Mouse (Mus musculus): ENCODE data around the gene Lrba. TPM values are rescaled to one million over a fixed set of nuclear protein-coding genes. Genes with fewer than 3 reads are reported as not detected.

Gene Lrba
- polyA plus RNA-seq, 1 experiment from 2014 or later: 8.8 TPM

- H3K4me2 ChIP-seq (replicated peaks; ENCODE audit: low read depth): no peak overlapping the region
- H3K36me3 ChIP-seq (ENCODE audit: control insufficient read depth, insufficient read depth): no peaks in the 10 kb centered on the region
- no peak overlapping the region for H3K27ac ChIP-seq (ENCODE audit: low read depth, low read length)
- 79% methylated on average over 3 of the region's 3 CpGs for WGBS
- H3K4me1 ChIP-seq (replicated peaks; ENCODE audit: control insufficient read depth, insufficient read depth, low read length): no peaks in the 10 kb centered on the region
- no peaks in the 10 kb centered on the region for H3K27me3 ChIP-seq (replicated peaks; ENCODE audit: control insufficient read depth, insufficient read depth, low read length)
- no peak overlapping the region for H3K9ac ChIP-seq (ENCODE audit: low read depth, low read length)
- no peak overlapping the region for H3K4me3 ChIP-seq (ENCODE audit: low read depth, low read length)
- H3K9me3 ChIP-seq (ENCODE audit: control insufficient read depth): no peaks in the 10 kb centered on the region
- TF ChIP-seq CTCF (IDR thresholded peaks at IDR 0.05; ENCODE audit: low read depth): no peak
- no peak for ATAC-seq
Observed at GRCm38 (mm10) chr3:86210959-86211358, 13.5 kb upstream of the Lrba start.

- H3K27ac ChIP-seq (ENCODE audit: low read depth, low read length): no peak overlapping the region
- H3K4me3 ChIP-seq (ENCODE audit: low read depth, low read length): no peak overlapping the region
- TF ChIP-seq CTCF (IDR thresholded peaks at IDR 0.05; ENCODE audit: low read depth): no peak
- no peak overlapping the region for H3K4me2 ChIP-seq (replicated peaks; ENCODE audit: low read depth)
- H3K27me3 ChIP-seq (replicated peaks; ENCODE audit: control insufficient read depth, insufficient read depth, low read length): no peaks in the 10 kb centered on the region
- no peak overlapping the region for H3K9ac ChIP-seq (ENCODE audit: low read depth, low read length)
- no peaks in the 10 kb centered on the region for H3K4me1 ChIP-seq (replicated peaks; ENCODE audit: control insufficient read depth, insufficient read depth, low read length)
- 87% methylated on average over 4 of the region's 4 CpGs for WGBS
- no peaks in the 10 kb centered on the region for H3K36me3 ChIP-seq (ENCODE audit: control insufficient read depth, insufficient read depth)
- H3K9me3 ChIP-seq (ENCODE audit: control insufficient read depth): no peaks in the 10 kb centered on the region
- no peak for ATAC-seq
Observed at GRCm38 (mm10) chr3:86214248-86214647, 10.2 kb upstream of the Lrba start.

- H3K4me3 ChIP-seq (ENCODE audit: low read depth, low read length): peak overlapping the region; percentile 92
- WGBS: under 1% methylated on average over 78 of the region's 79 CpGs
- no peak; the same call in 1 of the 2 replicates for TF ChIP-seq CTCF (IDR thresholded peaks at IDR 0.05; ENCODE audit: low read depth)
- H3K9me3 ChIP-seq (ENCODE audit: control insufficient read depth): no peaks in the 10 kb centered on the region
- peak overlapping the region; percentile 94 for H3K9ac ChIP-seq (ENCODE audit: low read depth, low read length)
- ATAC-seq: peak; percentile 95
- H3K4me2 ChIP-seq (replicated peaks; ENCODE audit: low read depth): peak overlapping the region; percentile 87
- no peaks in the 10 kb centered on the region for H3K4me1 ChIP-seq (replicated peaks; ENCODE audit: control insufficient read depth, insufficient read depth, low read length)
- peak overlapping the region; percentile 97 for H3K27ac ChIP-seq (ENCODE audit: low read depth, low read length)
- no peaks in the 10 kb centered on the region for H3K27me3 ChIP-seq (replicated peaks; ENCODE audit: control insufficient read depth, insufficient read depth, low read length)
- no peaks in the 10 kb centered on the region for H3K36me3 ChIP-seq (ENCODE audit: control insufficient read depth, insufficient read depth)
Observed at GRCm38 (mm10) chr3:86223634-86224313, 706 bp upstream of the Lrba start.

- H3K4me1 ChIP-seq (replicated peaks; ENCODE audit: control insufficient read depth, insufficient read depth, low read length): no peaks in the 10 kb centered on the region
- peak overlapping the region; percentile 94 for H3K9ac ChIP-seq (ENCODE audit: low read depth, low read length)
- ATAC-seq: no peak
- no peaks in the 10 kb centered on the region for H3K36me3 ChIP-seq (ENCODE audit: control insufficient read depth, insufficient read depth)
- no peaks in the 10 kb centered on the region for H3K27me3 ChIP-seq (replicated peaks; ENCODE audit: control insufficient read depth, insufficient read depth, low read length)
- no peak for TF ChIP-seq CTCF (IDR thresholded peaks at IDR 0.05; ENCODE audit: low read depth)
- H3K4me2 ChIP-seq (replicated peaks; ENCODE audit: low read depth): peak overlapping the region; percentile 87
- WGBS: 2% methylated on average over 18 of the region's 28 CpGs
- H3K9me3 ChIP-seq (ENCODE audit: control insufficient read depth): no peaks in the 10 kb centered on the region
- peak overlapping the region; percentile 97 for H3K27ac ChIP-seq (ENCODE audit: low read depth, low read length)
- H3K4me3 ChIP-seq (ENCODE audit: low read depth, low read length): peak overlapping the region; percentile 92
Observed at GRCm38 (mm10) chr3:86224314-86224563, 241 bp upstream of the Lrba start.

- Histone ChIP-seq H3K27ac (ENCODE audit: low read depth, low read length) (no peak overlapping the region), H3K9ac (ENCODE audit: low read depth, low read length) (no peak overlapping the region), H3K4me2 (replicated peaks; ENCODE audit: low read depth) (peak overlapping the region; percentile 25; the same call in 1 of the 2 replicates), H3K4me1 (replicated peaks; ENCODE audit: control insufficient read depth, insufficient read depth, low read length) (no peaks in the 10 kb centered on the region; the same call in 1 of the 2 replicates), H3K4me3 (ENCODE audit: low read depth, low read length) (no peak overlapping the region), H3K27me3 (replicated peaks; ENCODE audit: control insufficient read depth, insufficient read depth, low read length) (no peaks in the 10 kb centered on the region), H3K9me3 (ENCODE audit: control insufficient read depth) (no peaks in the 10 kb centered on the region), H3K36me3 (ENCODE audit: control insufficient read depth, insufficient read depth) (no peaks in the 10 kb centered on the region)
- ATAC-seq: peak; percentile 78
- TF ChIP-seq CTCF (IDR thresholded peaks at IDR 0.05; ENCODE audit: low read depth): no peak
- WGBS: 33% methylated on average over 1 of the region's 1 CpGs
Observed at GRCm38 (mm10) chr3:86231532-86232086, 7.1 kb downstream of the Lrba start.

- H3K27me3 ChIP-seq (replicated peaks; ENCODE audit: control insufficient read depth, insufficient read depth, low read length): no peaks in the 10 kb centered on the region
- H3K4me1 ChIP-seq (replicated peaks; ENCODE audit: control insufficient read depth, insufficient read depth, low read length): no peaks in the 10 kb centered on the region
- H3K36me3 ChIP-seq (ENCODE audit: control insufficient read depth, insufficient read depth): no peaks in the 10 kb centered on the region
- WGBS: 86% methylated on average over 8 of the region's 8 CpGs
- H3K4me2 ChIP-seq (replicated peaks; ENCODE audit: low read depth): no peak overlapping the region
- TF ChIP-seq CTCF (IDR thresholded peaks at IDR 0.05; ENCODE audit: low read depth): no peak
- no peaks in the 10 kb centered on the region for H3K9me3 ChIP-seq (ENCODE audit: control insufficient read depth)
- ATAC-seq: no peak
- H3K4me3 ChIP-seq (ENCODE audit: low read depth, low read length): no peak overlapping the region
- no peak overlapping the region for H3K9ac ChIP-seq (ENCODE audit: low read depth, low read length)
- H3K27ac ChIP-seq (ENCODE audit: low read depth, low read length): no peak overlapping the region
Observed at GRCm38 (mm10) chr3:86247193-86247592, 22.7 kb downstream of the Lrba start.
